Mouse (Mus musculus) stomach, embryonic 15.5 days (tissue): ENCODE measurements around the gene Tex30. TPM values are rescaled to one million over a fixed set of nuclear protein-coding genes. Genes with fewer than 3 reads are reported as not detected.
"Not testable (repeated sequence)": the region's sequence is repeated elsewhere in the genome, so short reads cannot be mapped to it uniquely, and the experiment has no call there.

Source experiments
- ATAC-seq: fragments of 200-750 bp; cut with Nextera tagmentation; 2 replicates; pipeline ENCODE4 v1.8.0; 2017; ENCODE audit warnings: low read depth, moderate number of reproducible peaks, moderate TSS enrichment; ENCODE audit not compliant: insufficient read depth, low FRiP score
- H3K27ac ChIP-seq: fragments of 300-500 bp; sonication (generic); 2 replicates; pipeline ENCODE4 v1.5.1; 2015; ENCODE audit warnings: mild to moderate bottlenecking, inconsistent platforms
- H3K27me3 ChIP-seq: fragments of 300-500 bp; sonication (generic); replicated peaks from 2 replicates; pipeline ENCODE4 v1.6.1; 2015; ENCODE audit warnings: inconsistent platforms
- H3K36me3 ChIP-seq: fragments of 300-500 bp; sonication (generic); 2 replicates; pipeline ENCODE4 v1.6.1; 2015; ENCODE audit warnings: inconsistent platforms
- H3K4me1 ChIP-seq: fragments of 300-500 bp; sonication (generic); 2 replicates; pipeline ENCODE4 v1.6.1; 2015; ENCODE audit warnings: inconsistent platforms
- H3K4me2 ChIP-seq: fragments of 300-500 bp; sonication (generic); 2 replicates; pipeline ENCODE4 v1.6.1; 2015; ENCODE audit warnings: mild to moderate bottlenecking, inconsistent platforms
- H3K4me3 ChIP-seq: fragments of 300-500 bp; sonication (generic); replicated peaks from 2 replicates; pipeline ENCODE4 v1.5.1; 2015; ENCODE audit warnings: inconsistent platforms
- H3K9ac ChIP-seq: fragments of 300-500 bp; sonication (generic); 2 replicates; pipeline ENCODE4 v1.6.1; 2015; ENCODE audit warnings: inconsistent platforms
- H3K9me3 ChIP-seq: fragments of 300-500 bp; sonication (generic); 2 replicates; pipeline ENCODE4 v1.6.1; 2016; ENCODE audit warnings: inconsistent platforms
- WGBS: fragments of 180-500 bp; shearing (Covaris S2); methylation state at CpG from one replicate; pipeline ENCODE4 v1.1.7; 2015; 5-methylcytosine and 5-hydroxymethylcytosine counted together
- polyA plus RNA-seq: library from polyadenylated mRNA; unstranded; fragments of >200 nt; fragmentation: Nextera tagmentation; extraction: Ambion mirVana; gene quantifications from 2 replicates; pipeline ENCODE4 v1.2.1, GENCODE M21; 2015

The Tex30 gene
- polyA plus RNA-seq, 1 experiment from 2014 or later = 74.2 TPM

GRCm38 (mm10) chr1:44118239-44119054, 16.2 kb upstream of the Tex30 start, which contains the start of the genes Kdelc1 and Bivm:
Gene Kdelc1 (minus strand): TSS chr1:44118808.
Gene Bivm (plus strand): TSS chr1:44118957.
- H3K4me2 ChIP-seq = peak within 1 kb of the TSS; percentile 82
- no peaks in the 10 kb centered on the region for H3K9me3 ChIP-seq
- peak; percentile 95 for ATAC-seq
- H3K36me3 ChIP-seq = 0 out of 2 replicates have a peak, but pooled peaks cover 3% of the 10 kb centered on the region
- under 1% methylated on average over 39 of the region's 39 CpGs for whole genome bisulfite sequencing
- H3K9ac ChIP-seq = peak within 1 kb of the TSS; percentile 55
- H3K4me1 ChIP-seq = no peaks in the 10 kb centered on the region
- peak within 1 kb of the TSS; percentile 71 for H3K4me3 ChIP-seq
- peak within 1 kb of the TSS; percentile 98 for H3K27ac ChIP-seq
- no peaks in the 10 kb centered on the region for H3K27me3 ChIP-seq

GRCm38 (mm10) chr1:44117571-44117970, 15.3 kb upstream of the Tex30 start:
- H3K36me3 ChIP-seq = 0 out of 2 replicates have a peak, but pooled peaks cover 2% of the 10 kb centered on the region
- no peak for ATAC-seq
- no peak overlapping the region for H3K4me3 ChIP-seq

GRCm38 (mm10) chr1:44102939-44103338, 698 bp upstream of the Tex30 start:
- Histone ChIP-seq H3K27ac (peak overlapping the region; percentile 44; the same call in 1 of the 2 replicates), H3K9me3 (no peaks in the 10 kb centered on the region), H3K4me2 (peak overlapping the region; percentile 63), H3K4me1 (peaks cover 3% of the 10 kb centered on the region; the same call in 1 of the 2 replicates), H3K4me3 (peak overlapping the region; percentile 89), H3K36me3 (peaks cover 9% of the 10 kb centered on the region), H3K9ac (no peak overlapping the region), H3K27me3 (no peaks in the 10 kb centered on the region)
- WGBS = 12% methylated on average over 5 of the region's 5 CpGs
- ATAC-seq = no peak

More at GRCm38 (mm10) chr1:44117571-44117970, 15.3 kb upstream of the Tex30 start:
- no peak overlapping the region for H3K27ac ChIP-seq
- no peak overlapping the region for H3K9ac ChIP-seq
- no peaks in the 10 kb centered on the region for H3K9me3 ChIP-seq
- H3K4me2 ChIP-seq = peak overlapping the region; percentile 82
- no peaks in the 10 kb centered on the region for H3K27me3 ChIP-seq
- H3K4me1 ChIP-seq = no peaks in the 10 kb centered on the region

GRCm38 (mm10) chr1:44101448-44102225, 604 bp downstream of the Tex30 start:
- Histone ChIP-seq H3K4me3 (peak overlapping the region; percentile 89), H3K9me3 (no peaks in the 10 kb centered on the region), H3K9ac (peak overlapping the region; percentile 67), H3K27ac (peak overlapping the region; percentile 94), H3K4me1 (peaks cover 3% of the 10 kb centered on the region; the same call in 1 of the 2 replicates), H3K27me3 (no peaks in the 10 kb centered on the region), H3K36me3 (0 out of 2 replicates have a peak, but pooled peaks cover 12% of the 10 kb centered on the region), H3K4me2 (peak overlapping the region; percentile 63)
- peak; percentile 66 for ATAC-seq
- under 1% methylated on average over 54 of the region's 55 CpGs for WGBS

- Histone ChIP-seq H3K27ac (no peak overlapping the region), H3K4me1 (no peaks in the 10 kb centered on the region), H3K9me3 (no peaks in the 10 kb centered on the region), H3K9ac (no peak overlapping the region), H3K4me3 (no peak overlapping the region), H3K27me3 (no peaks in the 10 kb centered on the region), H3K36me3 (no peaks in the 10 kb centered on the region), H3K4me2 (no peak overlapping the region)
- 0% methylated on average over 1 of the region's 1 CpGs for WGBS
- no peak for ATAC-seq
Observed at GRCm38 (mm10) chr1:44064625-44065024, 37.6 kb downstream of the Tex30 start.

GRCm38 (mm10) chr1:44063439-44063838, 38.8 kb downstream of the Tex30 start:
- H3K27me3 ChIP-seq = no peaks in the 10 kb centered on the region
- no peak overlapping the region for H3K9ac ChIP-seq
- no peak overlapping the region for H3K4me3 ChIP-seq
- 91% methylated on average over 6 of the region's 6 CpGs for WGBS
- no peak overlapping the region for H3K4me2 ChIP-seq
- H3K36me3 ChIP-seq = no peaks in the 10 kb centered on the region
- no peaks in the 10 kb centered on the region for H3K4me1 ChIP-seq
- H3K27ac ChIP-seq = no peak overlapping the region
- ATAC-seq = no peak
- H3K9me3 ChIP-seq = no peaks in the 10 kb centered on the region

- Histone ChIP-seq H3K27me3 (no peaks in the 10 kb centered on the region), H3K4me2 (no peak within 1 kb of the TSS), H3K9ac (no peak within 1 kb of the TSS), H3K36me3 (no peaks in the 10 kb centered on the region), H3K4me1 (no peaks in the 10 kb centered on the region), H3K9me3 (no peaks in the 10 kb centered on the region), H3K4me3 (no peak within 1 kb of the TSS), H3K27ac (no peak within 1 kb of the TSS)
- 88% methylated on average over 2 of the region's 2 CpGs for WGBS
- no peak for ATAC-seq
Observed at GRCm38 (mm10) chr1:44061836-44062235, 40.4 kb downstream of the Tex30 start, which contains the start of gene Gm8251. Gene Gm8251 (minus strand): TSS chr1:44061936.

GRCm38 (mm10) chr1:44057805-44058204, 44.4 kb downstream of the Tex30 start:
- H3K9me3 ChIP-seq = no peaks in the 10 kb centered on the region
- H3K4me3 ChIP-seq = no peak overlapping the region
- H3K4me2 ChIP-seq = no peak overlapping the region
- H3K27me3 ChIP-seq = no peaks in the 10 kb centered on the region
- H3K4me1 ChIP-seq = no peaks in the 10 kb centered on the region
- no peak overlapping the region for H3K9ac ChIP-seq
- H3K27ac ChIP-seq = no peak overlapping the region
- no peak for ATAC-seq
- no peaks in the 10 kb centered on the region for H3K36me3 ChIP-seq
- 72% methylated on average over 3 of the region's 3 CpGs for WGBS

- no peak overlapping the region for H3K4me2 ChIP-seq
- H3K27ac ChIP-seq = no peak overlapping the region
- no peak overlapping the region for H3K9ac ChIP-seq
- H3K9me3 ChIP-seq = no peaks in the 10 kb centered on the region
- no peak for ATAC-seq
- H3K36me3 ChIP-seq = no peaks in the 10 kb centered on the region
- no peaks in the 10 kb centered on the region for H3K27me3 ChIP-seq
- H3K4me3 ChIP-seq = no peak overlapping the region
- WGBS = 78% methylated on average over 2 of the region's 2 CpGs
- H3K4me1 ChIP-seq = no peaks in the 10 kb centered on the region
Observed at GRCm38 (mm10) chr1:44046556-44046955, 55.7 kb downstream of the Tex30 start.

- H3K36me3 ChIP-seq, H3K4me3 ChIP-seq, H3K27ac ChIP-seq, ATAC-seq, H3K4me1 ChIP-seq, H3K9me3 ChIP-seq, H3K9ac ChIP-seq, H3K4me2 ChIP-seq, H3K27me3 ChIP-seq: not testable (repeated sequence)
- 80% methylated on average over 5 of the region's 5 CpGs for WGBS
Observed at GRCm38 (mm10) chr1:44045689-44046088, 56.6 kb downstream of the Tex30 start.

GRCm38 (mm10) chr1:44042555-44042915, 59.7 kb downstream of the Tex30 start:
- 0 out of 2 replicates have a peak, but pooled peaks have one; percentile 31 for ATAC-seq
- Histone ChIP-seq H3K4me3 (peak overlapping the region; percentile 48), H3K27me3 (no peaks in the 10 kb centered on the region), H3K36me3 (no peaks in the 10 kb centered on the region), H3K27ac (no peak overlapping the region), H3K4me2 (peak overlapping the region; percentile 75), H3K4me1 (no peaks in the 10 kb centered on the region), H3K9me3 (no peaks in the 10 kb centered on the region), H3K9ac (no peak overlapping the region)
- 4% methylated on average over 6 of the region's 6 CpGs for WGBS
